Mouse (Mus musculus) inflammation-experienced regulatory T-cells (primary cell): ENCODE data around the gene Pxt1. TPM values are rescaled to one million over a fixed set of nuclear protein-coding genes. Genes with fewer than 3 reads are reported as not detected.

Source experiments
- polyA plus RNA-seq, 2 experiments: library from polyadenylated mRNA; unstranded; fragments of 100-300 nt; shearing (Covaris generic); gene quantifications; one replicate each; pipeline ENCODE4 v1.2.1; 2017

Gene Pxt1
- under 1 TPM in 1 of 2 experiments, not detected in 1; 0.29 TPM for polyA plus RNA-seq

DNA sequence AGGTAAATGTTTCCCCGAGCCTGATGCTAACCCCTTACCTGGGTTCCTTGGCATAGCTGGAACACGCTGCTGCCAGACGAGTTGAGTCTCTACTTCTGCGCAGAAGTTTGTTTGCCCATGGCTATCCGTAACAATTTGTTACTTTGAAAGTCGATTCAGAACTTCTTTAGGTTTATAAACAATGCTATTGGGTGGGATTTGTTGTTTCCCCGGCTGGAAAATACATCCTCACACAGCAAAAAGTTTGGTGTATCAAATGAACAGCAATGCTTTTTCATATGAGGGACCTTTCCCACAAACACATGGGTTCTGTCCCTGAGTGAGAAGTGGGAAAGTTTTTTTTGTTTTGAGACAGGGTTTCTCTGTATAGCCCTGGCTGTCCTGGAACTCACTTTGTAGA is at the start of gene Pxt1:
Pxt1 (minus strand) TSS at position 101 of the 400 bp plus-strand sequence.

DNA sequence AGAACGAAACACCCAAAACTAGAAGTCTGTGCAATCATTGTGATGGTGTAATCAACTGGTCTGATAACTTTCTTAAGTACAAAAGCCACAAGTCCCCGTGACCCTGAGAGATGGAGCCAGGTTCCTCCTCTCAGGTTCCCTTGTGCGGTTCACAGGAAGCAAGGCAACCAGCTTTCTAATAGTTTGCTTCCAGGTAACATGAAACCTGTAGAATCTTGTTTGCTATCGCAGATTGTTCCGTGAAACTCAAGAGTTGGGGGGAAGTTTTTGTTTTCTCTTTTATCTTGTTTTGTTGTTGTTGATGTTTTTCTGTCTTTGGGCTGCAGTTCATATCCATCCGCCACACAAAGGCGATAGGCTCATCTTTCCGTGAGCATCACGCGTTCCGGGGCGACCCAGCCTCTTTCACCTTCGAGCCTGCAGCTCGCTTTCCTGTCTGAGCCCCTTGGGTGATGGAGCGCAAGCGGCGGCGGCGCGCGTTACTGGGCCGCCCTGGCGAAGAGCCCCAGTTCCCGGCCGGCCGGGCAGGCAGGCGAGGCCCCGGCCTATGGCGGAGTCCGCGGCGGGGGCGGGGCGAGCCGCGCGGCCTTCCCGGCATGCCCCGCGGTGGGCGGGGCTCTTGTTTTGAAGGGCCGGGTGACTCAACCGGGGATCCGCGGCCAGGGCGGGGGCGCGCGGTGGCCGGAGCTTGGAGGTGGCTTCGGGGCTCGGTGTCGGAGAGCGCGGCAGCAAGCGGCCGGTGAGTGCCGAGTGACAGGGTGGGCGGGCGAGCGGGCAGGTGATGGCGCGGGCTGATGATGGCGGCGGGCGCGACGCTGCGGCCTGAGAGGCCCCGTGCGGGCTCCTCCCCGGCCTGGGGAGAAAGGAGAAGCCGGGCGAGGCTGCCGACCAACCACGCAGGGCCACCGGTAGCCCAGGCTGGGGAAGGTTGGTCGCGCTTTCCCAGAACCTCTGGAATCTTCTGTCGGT is 8.5 kb upstream of the Pxt1 start, which contains the start of gene Kctd20:
Kctd20 (plus strand) TSS at position 120 of the 969 bp plus-strand sequence.

DNA sequence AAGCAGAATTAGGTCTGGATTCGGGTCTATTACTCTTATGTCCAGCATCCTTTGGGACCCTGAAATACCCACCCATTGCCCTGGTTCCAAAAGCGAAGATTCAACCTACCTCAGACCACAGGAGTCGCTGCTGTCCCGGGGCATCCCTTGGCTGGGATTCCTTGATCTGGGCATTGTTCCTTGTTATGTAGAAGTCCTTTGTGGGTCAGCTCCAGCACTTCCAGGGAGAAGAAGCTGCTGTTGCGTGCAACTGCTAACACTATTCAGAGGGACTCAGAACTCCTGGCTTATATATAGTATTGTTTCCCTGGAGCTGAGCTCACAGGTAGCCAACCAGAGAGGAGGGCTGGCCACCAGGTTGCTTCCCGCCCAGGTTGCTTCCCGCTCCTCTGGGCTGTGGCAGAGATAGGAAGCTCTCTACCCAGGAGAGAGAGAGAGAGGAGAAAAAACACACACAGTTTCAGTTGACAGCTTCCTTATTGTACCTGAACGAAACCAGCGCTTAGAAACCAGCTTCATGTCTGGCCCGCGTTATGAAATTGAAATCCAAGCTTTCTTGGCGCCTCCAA is 28.5 kb downstream of the Pxt1 start, which contains the start of gene 4930539E08Rik:
4930539E08Rik (minus strand) TSS at position 265 of the 569 bp plus-strand sequence.

Other genes with a start within 250 kb of the Pxt1 start
- 1 to 10 TPM; 8.7 to 8.9 TPM for gene AC170998.1, start 217.8 kb downstream of the Pxt1 start, polyA plus RNA-seq
- under 1 TPM; 0.24 to 0.72 TPM for gene Mapk13, start 174.5 kb downstream of the Pxt1 start, polyA plus RNA-seq
- gene Brpf3, start 142.8 kb downstream of the Pxt1 start, polyA plus RNA-seq, result 10 to 100 TPM in 1 of 2 experiments, 1 to 10 TPM in 1; 9.7 to 24.5 TPM
- under 1 TPM in 1 of 2 experiments, not detected in 1; 0.37 TPM for gene Pnpla1, start 85.4 kb downstream of the Pxt1 start, polyA plus RNA-seq
- 1 to 10 TPM in 1 of 2 experiments, under 1 TPM in 1; 0.70 to 2.8 TPM for gene 4930539E08Rik, start 28.5 kb downstream of the Pxt1 start, polyA plus RNA-seq
- 10 to 100 TPM; 75.4 to 98.2 TPM for gene Kctd20, start 8.1 kb upstream of the Pxt1 start, polyA plus RNA-seq
- gene Stk38, start 64.2 kb upstream of the Pxt1 start, polyA plus RNA-seq, result 100 to 1,000 TPM; 228 to 419 TPM
- 100 to 1,000 TPM; 444 to 537 TPM for gene Srsf3, start 88.8 kb upstream of the Pxt1 start, polyA plus RNA-seq
- 1 to 10 TPM; 1.4 to 5.8 TPM for gene Cdkn1a, start 147.1 kb upstream of the Pxt1 start, polyA plus RNA-seq
- 1 to 10 TPM in 1 of 2 experiments, not detected in 1; 1.3 TPM for gene Rab44, start 170.3 kb upstream of the Pxt1 start, polyA plus RNA-seq